Mouse (Mus musculus): Measurements from ENCODE around the gene Agap2. TPM values are rescaled to one million over a fixed set of nuclear protein-coding genes. Genes with fewer than 3 reads are reported as not detected.
A peak's percentile ranks its signal among the peaks of the same experiment; 100 is the strongest.
"Not testable (repeated sequence)": the region's sequence is repeated elsewhere in the genome, so short reads cannot be mapped to it uniquely, and the experiment has no call there.

The Agap2 gene
- total RNA-seq, 2 experiments from 2014 or later: 3.4 to 6.7 TPM

- DNase-seq; intact Hi-C loops (cut with DNase I; ENCODE audit: low total_unique reads): not testable (repeated sequence)
Observed at GRCm38 (mm10) chr10:127072969-127073368, 2.1 kb upstream of the Agap2 start.

GRCm38 (mm10) chr10:127073981-127074380 lies 1.1 kb upstream of the Agap2 start:
- intact Hi-C loops (cut with DNase I; ENCODE audit: low total_unique reads): no loop called here
- DNase-seq: no peak

- DNase-seq: no peak
- intact Hi-C loops (cut with DNase I; ENCODE audit: low total_unique reads): no loop called here
Observed at GRCm38 (mm10) chr10:127075651-127076050, 567 bp downstream of the Agap2 start.

- no peak for DNase-seq
- intact Hi-C loops (cut with DNase I; ENCODE audit: low total_unique reads): no loop called here
Observed at GRCm38 (mm10) chr10:127076082-127076481, 998 bp downstream of the Agap2 start.

GRCm38 (mm10) chr10:127077515-127077914 lies 2.4 kb downstream of the Agap2 start:
- no peak for DNase-seq
- intact Hi-C loops (cut with DNase I; ENCODE audit: low total_unique reads): no loop called here

GRCm38 (mm10) chr10:127078001-127078676 lies 3.1 kb downstream of the Agap2 start:
- DNase-seq: no peak
- intact Hi-C loops (cut with DNase I; ENCODE audit: low total_unique reads): no loop called here

- peak; percentile 39 for DNase-seq
- intact Hi-C loops (cut with DNase I; ENCODE audit: low total_unique reads): no loop called here
Observed at GRCm38 (mm10) chr10:127078677-127079575, 3.8 kb downstream of the Agap2 start.

GRCm38 (mm10) chr10:127079665-127080391 lies 4.7 kb downstream of the Agap2 start:
- DNase-seq: no peak
- intact Hi-C loops (cut with DNase I; ENCODE audit: low total_unique reads): no loop called here

- DNase-seq: peak; percentile 58
- intact Hi-C loops (cut with DNase I; ENCODE audit: low total_unique reads): no loop called here
Observed at GRCm38 (mm10) chr10:127080901-127081780, 6.1 kb downstream of the Agap2 start.

GRCm38 (mm10) chr10:127081996-127082620 lies 7.0 kb downstream of the Agap2 start:
- DNase-seq: no peak
- intact Hi-C loops (cut with DNase I; ENCODE audit: low total_unique reads): no loop called here

GRCm38 (mm10) chr10:127083292-127083914 lies 8.3 kb downstream of the Agap2 start:
- intact Hi-C loops (cut with DNase I; ENCODE audit: low total_unique reads): no loop called here
- no peak for DNase-seq

- DNase-seq: no peak
- intact Hi-C loops (cut with DNase I; ENCODE audit: low total_unique reads): no loop called here
Observed at GRCm38 (mm10) chr10:127083915-127084306, 8.8 kb downstream of the Agap2 start.

GRCm38 (mm10) chr10:127085052-127085451 lies 10.0 kb downstream of the Agap2 start:
- intact Hi-C loops (cut with DNase I; ENCODE audit: low total_unique reads): no loop called here
- DNase-seq: no peak

GRCm38 (mm10) chr10:127085633-127086032 lies 10.5 kb downstream of the Agap2 start:
- no peak for DNase-seq
- intact Hi-C loops (cut with DNase I; ENCODE audit: low total_unique reads): no loop called here

- peak; percentile 70 for DNase-seq
- intact Hi-C loops (cut with DNase I; ENCODE audit: low total_unique reads): no loop called here
Observed at GRCm38 (mm10) chr10:127090560-127091411, 15.7 kb downstream of the Agap2 start.

- peak; percentile 61 for DNase-seq
- intact Hi-C loops (cut with DNase I; ENCODE audit: low total_unique reads): no loop called here
Observed at GRCm38 (mm10) chr10:127091507-127092396, 16.7 kb downstream of the Agap2 start.
